Mouse (Mus musculus) forebrain, embryonic 16.5 days (tissue): ENCODE results near the gene Vsig2. TPM values are rescaled to one million over a fixed set of nuclear protein-coding genes. Genes with fewer than 3 reads are reported as not detected.

Source experiments
- ATAC-seq: fragments of 200-750 bp; cut with Nextera tagmentation; 2 replicates; pipeline ENCODE4 v1.8.0; 2017; ENCODE audit warnings: mild to moderate bottlenecking, moderate library complexity
- H3K27ac ChIP-seq: fragments of 300-500 bp; sonication (generic); 2 replicates; pipeline ENCODE4 v1.5.1; 2014; ENCODE audit warnings: low read length, control low read depth
- H3K27me3 ChIP-seq: fragments of 300-500 bp; sonication (generic); replicated peaks from 2 replicates; pipeline ENCODE4 v1.6.1; 2014; ENCODE audit warnings: low read length; ENCODE audit not compliant: control insufficient read depth, insufficient read depth
- H3K36me3 ChIP-seq: fragments of 300-500 bp; sonication (generic); 2 replicates; pipeline ENCODE4 v1.6.1; 2014; ENCODE audit not compliant: control insufficient read depth, insufficient read depth
- H3K4me1 ChIP-seq: fragments of 300-500 bp; sonication (generic); replicated peaks from 2 replicates; pipeline ENCODE4 v1.6.1; 2014; ENCODE audit warnings: low read length; ENCODE audit not compliant: control insufficient read depth, insufficient read depth
- H3K4me2 ChIP-seq: fragments of 300-500 bp; sonication (generic); 2 replicates; pipeline ENCODE4 v1.6.1; 2014; ENCODE audit warnings: mild to moderate bottlenecking, low read length, control low read depth
- H3K4me3 ChIP-seq: fragments of 300-500 bp; sonication (generic); replicated peaks from 2 replicates; pipeline ENCODE4 v1.5.1; 2014; ENCODE audit warnings: mild to moderate bottlenecking, low read length, control low read depth
- H3K9ac ChIP-seq: fragments of 300-500 bp; sonication (generic); replicated peaks from 2 replicates; pipeline ENCODE4 v1.6.1; 2014; ENCODE audit warnings: low read depth, low read length, control low read depth
- H3K9me3 ChIP-seq: fragments of 300-500 bp; sonication (generic); 2 replicates; pipeline ENCODE4 v1.6.1; 2016; ENCODE audit warnings: low read length; ENCODE audit not compliant: control insufficient read depth
- WGBS: fragments of 180-500 bp; shearing (Covaris S2); extraction: QIAGEN DNeasy Blood & Tissue Kit; methylation state at CpG from one replicate; pipeline ENCODE4 v1.1.7; 2014; 5-methylcytosine and 5-hydroxymethylcytosine counted together
- polyA plus RNA-seq: library from polyadenylated mRNA; unstranded; fragments of >200 nt; fragmentation: Nextera tagmentation; extraction: Ambion mirVana; gene quantifications from 2 replicates; pipeline ENCODE4 v1.2.1, GENCODE M21; 2015

The Vsig2 gene
- polyA plus RNA-seq, 1 experiment from 2014 or later, result 0.86 TPM

DNA sequence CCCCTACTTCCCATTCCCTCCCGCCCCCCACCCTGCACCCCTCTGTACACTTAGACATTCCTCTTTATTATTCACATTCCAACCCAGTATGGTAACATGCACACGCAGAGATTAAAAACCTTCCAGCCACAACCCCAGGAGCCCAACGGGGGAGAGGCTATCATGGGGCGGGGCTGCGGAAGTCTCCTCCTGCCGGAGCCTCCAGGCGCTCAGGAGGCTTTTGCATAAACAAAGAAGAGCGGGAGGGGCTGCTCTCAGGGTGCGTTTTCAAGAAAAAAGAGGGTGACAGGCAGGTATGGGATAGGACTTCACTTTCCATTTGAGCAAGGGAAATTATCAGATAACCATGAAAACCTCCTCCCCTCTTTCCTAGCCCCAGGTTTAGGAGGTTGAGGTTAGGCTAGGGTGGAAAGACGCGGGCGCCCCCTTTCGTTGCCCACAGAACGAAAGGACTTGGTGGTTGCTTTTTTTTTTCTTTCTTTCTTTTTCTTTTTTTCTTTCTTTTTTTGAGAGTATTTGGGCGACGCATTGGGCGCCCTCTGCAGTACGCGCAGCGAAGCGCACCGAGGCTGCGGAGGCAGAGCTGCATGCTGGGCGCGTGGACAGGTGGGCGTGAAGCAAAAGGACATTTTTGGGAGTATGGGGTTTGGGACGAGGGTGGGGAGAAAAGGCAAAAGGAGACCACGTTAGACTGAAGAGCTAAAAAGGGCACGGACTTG is 5.6 kb downstream of the Vsig2 start:
- H3K27me3 ChIP-seq, result peaks cover 16% of the 10 kb centered on the region
- H3K27ac ChIP-seq, result no peak overlapping the region

DNA sequence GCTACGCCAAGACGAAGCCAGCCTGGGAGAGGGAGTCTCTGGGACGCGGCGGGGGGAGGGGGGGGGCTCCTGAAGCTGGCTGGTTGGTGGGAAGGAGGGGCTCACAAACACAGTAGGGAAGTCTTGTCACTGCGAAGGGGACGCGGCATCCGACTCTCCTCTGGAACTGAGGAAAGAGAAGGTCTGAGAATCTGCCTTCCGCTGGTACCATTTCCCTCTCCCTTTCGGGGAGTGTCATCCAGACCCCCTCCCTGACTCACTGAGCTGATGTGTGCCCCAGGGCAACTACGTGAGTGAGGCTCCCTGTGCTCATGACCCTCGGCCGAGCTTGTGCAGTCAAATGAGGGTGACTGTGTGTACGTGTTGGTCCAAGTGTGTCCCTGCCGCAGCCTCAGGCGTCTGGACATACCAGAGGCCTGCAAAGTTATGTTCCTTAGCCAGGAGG is 6.1 kb downstream of the Vsig2 start:
- peaks cover 18% of the 10 kb centered on the region for H3K27me3 ChIP-seq
- peak; percentile 51 for ATAC-seq
- H3K9me3 ChIP-seq, result no peaks in the 10 kb centered on the region
- no peaks in the 10 kb centered on the region for H3K36me3 ChIP-seq
- peak overlapping the region; percentile 48 for H3K4me2 ChIP-seq
- H3K4me3 ChIP-seq, result peak overlapping the region; percentile 30
- WGBS, result 10% methylated on average over 17 of the region's 17 CpGs
- peaks cover 10% of the 10 kb centered on the region for H3K4me1 ChIP-seq
- H3K27ac ChIP-seq, result no peak overlapping the region
- peak overlapping the region; percentile 2 for H3K9ac ChIP-seq

More for the DNA sequence above, 5.6 kb downstream of the Vsig2 start:
- Histone ChIP-seq H3K9me3 (no peaks in the 10 kb centered on the region), H3K36me3 (no peaks in the 10 kb centered on the region), H3K4me2 (peak overlapping the region; percentile 48), H3K4me3 (peak overlapping the region; percentile 30), H3K9ac (peak overlapping the region; percentile 27; the same call in 1 of the 2 replicates), H3K4me1 (peaks cover 10% of the 10 kb centered on the region)
- peak; percentile 47 for ATAC-seq
- WGBS, result under 1% methylated on average over 29 of the region's 29 CpGs

DNA sequence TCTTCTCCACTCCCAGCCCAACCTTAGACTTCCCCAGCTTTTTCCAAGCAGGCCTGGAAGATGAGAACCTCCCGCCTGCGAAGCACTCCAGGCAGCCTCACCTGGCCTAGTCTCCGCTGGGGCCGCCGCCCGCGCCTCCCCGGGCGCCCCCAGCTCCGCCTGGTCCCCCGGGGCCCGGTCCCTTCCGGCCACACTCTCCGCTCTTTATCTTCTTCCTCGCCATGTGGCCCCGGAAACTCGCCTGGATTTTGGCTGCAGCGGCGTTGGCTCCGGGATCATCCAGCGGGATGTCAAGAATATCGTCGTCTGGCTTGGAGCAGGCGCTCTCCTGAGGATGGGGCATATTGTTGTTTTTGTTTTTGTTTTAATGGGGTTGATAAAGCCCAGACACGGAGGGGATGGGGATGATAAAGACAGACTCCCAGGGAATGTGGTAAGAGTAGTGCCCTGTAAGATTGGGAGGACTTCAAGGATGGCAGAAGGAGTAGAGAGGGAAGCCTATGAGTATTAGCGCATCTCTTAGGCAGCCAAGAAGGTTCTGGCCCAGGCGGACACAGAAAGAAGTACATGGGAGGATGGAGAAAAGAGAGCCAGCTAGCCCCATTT is 6.9 kb downstream of the Vsig2 start:
- 19% methylated on average over 27 of the region's 27 CpGs for WGBS
- ATAC-seq, result no peak

DNA sequence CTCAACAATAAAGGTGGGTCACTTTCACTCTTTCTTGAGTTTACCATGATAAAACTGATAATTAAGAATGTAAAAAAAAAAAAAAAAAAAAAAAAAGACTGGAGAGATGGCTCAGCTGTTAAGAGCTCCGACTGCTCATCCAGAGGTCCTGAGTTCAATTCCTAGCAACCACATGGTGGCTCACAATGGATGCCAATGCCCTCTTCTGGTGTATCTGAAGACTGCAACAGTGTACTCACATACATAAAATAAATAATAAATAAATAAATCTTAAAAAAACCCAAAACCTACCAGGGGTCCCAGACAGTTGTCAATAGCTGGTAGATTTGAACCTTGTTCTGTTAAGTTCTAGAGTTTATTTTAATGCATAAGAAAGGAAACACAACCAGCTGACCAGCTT is 7.8 kb downstream of the Vsig2 start:
- Histone ChIP-seq H3K9me3 (no peaks in the 10 kb centered on the region), H3K36me3 (no peaks in the 10 kb centered on the region), H3K4me2 (no peak overlapping the region), H3K27ac (no peak overlapping the region), H3K27me3 (peaks cover 33% of the 10 kb centered on the region), H3K4me1 (peaks cover 12% of the 10 kb centered on the region), H3K4me3 (no peak overlapping the region), H3K9ac (no peak overlapping the region)
- ATAC-seq, result no peak
- 86% methylated on average over 1 of the region's 1 CpGs for WGBS

More for the DNA sequence above, 6.9 kb downstream of the Vsig2 start:
- no peak overlapping the region for H3K4me3 ChIP-seq
- peaks cover 25% of the 10 kb centered on the region for H3K27me3 ChIP-seq
- peaks cover 10% of the 10 kb centered on the region for H3K4me1 ChIP-seq
- H3K4me2 ChIP-seq, result no peak overlapping the region
- no peaks in the 10 kb centered on the region for H3K9me3 ChIP-seq
- H3K27ac ChIP-seq, result no peak overlapping the region
- H3K36me3 ChIP-seq, result no peaks in the 10 kb centered on the region
- H3K9ac ChIP-seq, result no peak overlapping the region

DNA sequence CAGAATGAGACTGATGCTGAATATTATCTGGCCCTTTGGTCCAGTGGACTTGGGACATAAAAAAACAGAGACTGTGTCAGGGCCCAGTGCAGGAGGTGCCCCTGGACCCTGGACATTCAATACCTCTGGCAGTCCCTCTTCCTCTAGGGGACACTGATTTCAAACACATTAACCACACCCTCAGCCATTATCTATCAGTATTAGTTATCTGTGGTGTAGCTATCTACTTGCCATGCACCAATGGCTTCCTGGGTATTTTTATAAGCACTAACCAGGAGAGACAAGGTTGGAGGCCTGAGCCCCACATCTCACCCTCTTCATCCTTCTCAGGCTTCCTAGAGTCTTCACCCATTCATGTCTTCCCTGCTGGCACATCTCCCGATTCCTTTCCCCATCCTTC is 11.4 kb downstream of the Vsig2 start:
- H3K27me3 ChIP-seq, result peaks cover 34% of the 10 kb centered on the region
- no peak for ATAC-seq
- H3K9me3 ChIP-seq, result no peaks in the 10 kb centered on the region
- no peak overlapping the region for H3K9ac ChIP-seq
- peaks cover 15% of the 10 kb centered on the region for H3K4me1 ChIP-seq
- no peak overlapping the region for H3K4me3 ChIP-seq
- H3K27ac ChIP-seq, result no peak overlapping the region
- H3K36me3 ChIP-seq, result no peaks in the 10 kb centered on the region
- no peak overlapping the region for H3K4me2 ChIP-seq
- WGBS, result 67% methylated on average over 1 of the region's 1 CpGs

DNA sequence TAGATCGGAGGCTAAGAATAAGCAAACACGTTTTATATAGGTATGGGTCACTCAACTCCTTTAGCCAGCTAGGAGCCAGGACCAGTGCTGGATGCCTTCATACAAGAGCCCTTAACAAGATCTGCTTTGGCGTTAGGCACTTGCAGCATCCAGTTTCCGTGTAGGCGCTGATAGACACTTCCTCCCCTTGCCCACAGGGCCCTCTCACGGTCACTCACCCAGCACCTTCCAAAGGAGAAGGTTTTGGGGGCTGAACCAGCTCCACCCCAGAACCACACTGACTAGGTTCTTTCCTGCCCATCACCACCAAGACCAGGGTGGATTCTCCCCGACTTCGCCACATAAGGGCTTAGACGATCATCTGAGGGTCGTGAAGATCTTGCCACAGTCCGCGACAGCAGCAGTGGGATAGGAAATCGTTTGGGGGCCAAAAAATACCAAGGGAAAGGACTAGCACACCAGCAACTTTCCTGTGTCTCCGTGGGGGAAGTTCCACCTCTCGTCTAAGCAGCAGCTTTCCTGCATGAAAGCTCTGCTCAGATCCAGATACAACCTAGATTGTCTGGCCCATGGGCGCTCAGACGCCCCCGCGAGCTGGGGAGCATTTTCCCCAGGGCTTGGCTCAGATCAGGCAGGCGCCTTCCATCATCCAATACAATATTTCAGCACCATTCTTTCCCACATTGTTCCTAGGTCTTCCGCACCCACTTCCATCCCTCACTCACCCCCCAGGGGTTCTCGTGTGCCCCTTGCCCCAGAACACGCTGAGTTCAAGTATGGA is 12.9 kb downstream of the Vsig2 start:
- Histone ChIP-seq H3K4me2 (peak overlapping the region; percentile 96), H3K27me3 (peaks cover 25% of the 10 kb centered on the region), H3K9ac (peak overlapping the region; percentile 61), H3K36me3 (no peaks in the 10 kb centered on the region), H3K9me3 (no peaks in the 10 kb centered on the region), H3K27ac (no peak overlapping the region), H3K4me3 (peak overlapping the region; percentile 52), H3K4me1 (peaks cover 16% of the 10 kb centered on the region)
- WGBS, result 3% methylated on average over 23 of the region's 23 CpGs
- ATAC-seq, result peak; percentile 11

DNA sequence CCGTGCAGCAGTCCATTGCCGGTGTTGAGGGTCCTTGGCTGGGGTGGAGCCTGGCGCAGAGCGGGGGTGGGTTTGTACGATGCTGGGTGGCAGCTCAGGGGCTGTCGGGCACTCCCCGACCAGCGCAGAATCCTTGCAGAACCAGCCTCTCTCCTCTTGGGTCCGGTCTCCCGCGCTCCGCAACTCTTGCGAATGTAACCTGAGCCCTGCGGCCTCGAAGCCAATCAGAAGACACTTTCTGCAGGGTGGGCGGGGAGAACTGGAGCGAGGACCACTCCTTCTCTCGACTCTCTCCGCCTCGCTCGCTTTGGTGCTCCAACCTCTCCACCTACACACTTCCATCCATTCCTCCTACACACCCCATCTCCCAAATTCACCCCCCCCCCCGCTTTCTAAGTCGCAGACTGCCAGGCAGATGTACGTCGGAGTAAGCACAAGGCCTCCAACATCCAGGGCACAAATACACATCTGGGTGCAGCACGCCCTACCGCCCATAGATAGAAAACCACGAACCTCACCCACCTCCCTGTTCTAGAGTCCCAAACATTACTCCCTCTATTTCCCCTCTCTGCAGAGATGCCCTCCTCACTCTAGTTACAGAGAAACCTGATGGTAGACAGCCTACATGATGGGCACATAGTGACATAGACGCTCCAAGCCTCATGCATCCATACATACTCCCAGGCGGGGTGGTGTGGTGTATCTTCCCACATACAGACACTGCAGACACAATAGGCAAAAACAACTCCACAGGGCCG is 13.7 kb downstream of the Vsig2 start, which contains the start of gene Nrgn:
Nrgn (minus strand) TSS at position 369 of the 758 bp plus-strand sequence.
- Histone ChIP-seq H3K9ac (peak within 1 kb of the TSS; percentile 61), H3K27me3 (peaks cover 25% of the 10 kb centered on the region), H3K27ac (no peak within 1 kb of the TSS), H3K4me3 (peak within 1 kb of the TSS; percentile 52), H3K9me3 (no peaks in the 10 kb centered on the region), H3K4me2 (peak within 1 kb of the TSS; percentile 96), H3K4me1 (peaks cover 16% of the 10 kb centered on the region), H3K36me3 (no peaks in the 10 kb centered on the region)
- 4% methylated on average over 31 of the region's 31 CpGs for WGBS
- ATAC-seq, result peak; percentile 96

DNA sequence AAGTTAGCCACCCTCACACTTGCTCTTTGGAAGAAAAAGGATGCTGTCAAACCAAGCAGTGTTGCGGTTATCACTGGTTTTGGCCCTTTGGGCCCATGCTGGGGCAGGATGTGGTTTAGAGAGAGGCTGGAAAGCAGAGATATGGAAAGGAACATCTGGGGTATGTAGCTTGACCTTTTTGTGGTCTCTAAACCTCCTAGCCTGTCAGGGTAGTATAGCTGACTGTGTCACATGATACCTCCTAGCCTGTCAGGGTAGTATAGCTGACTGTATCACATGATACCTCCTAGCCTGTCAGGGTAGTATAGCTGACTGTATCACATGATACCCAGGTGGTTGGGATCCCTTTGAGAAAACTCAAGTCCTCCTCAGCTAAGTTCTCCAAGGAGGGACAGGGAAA is 15.2 kb downstream of the Vsig2 start:
- Histone ChIP-seq H3K27ac (no peak overlapping the region), H3K4me3 (no peak overlapping the region), H3K36me3 (no peaks in the 10 kb centered on the region), H3K4me2 (no peak overlapping the region), H3K9ac (no peak overlapping the region), H3K4me1 (peaks cover 16% of the 10 kb centered on the region), H3K27me3 (peaks cover 21% of the 10 kb centered on the region), H3K9me3 (no peaks in the 10 kb centered on the region)
- 92% methylated on average over 1 of the region's 1 CpGs for WGBS
- ATAC-seq, result no peak
